Mouse (Mus musculus) embryonic fibroblast, embryonic 13.5 days (primary cell): Measurements from ENCODE around the gene Fam184a.

Source experiments
- CTCF ChIP-seq: IDR thresholded peaks from 2 replicates; pipeline ENCODE4 v1.5.1; 2011; ENCODE audit warnings: mild to moderate bottlenecking, control low read depth, low read length, moderate library complexity, borderline replicate concordance; ENCODE audit not compliant: insufficient read depth
- POLR2A ChIP-seq: IDR thresholded peaks from 2 replicates; pipeline ENCODE4 v1.6.1; 2011; ENCODE audit warnings: low read depth, mild to moderate bottlenecking, control low read depth, low read length, moderate library complexity

DNA sequence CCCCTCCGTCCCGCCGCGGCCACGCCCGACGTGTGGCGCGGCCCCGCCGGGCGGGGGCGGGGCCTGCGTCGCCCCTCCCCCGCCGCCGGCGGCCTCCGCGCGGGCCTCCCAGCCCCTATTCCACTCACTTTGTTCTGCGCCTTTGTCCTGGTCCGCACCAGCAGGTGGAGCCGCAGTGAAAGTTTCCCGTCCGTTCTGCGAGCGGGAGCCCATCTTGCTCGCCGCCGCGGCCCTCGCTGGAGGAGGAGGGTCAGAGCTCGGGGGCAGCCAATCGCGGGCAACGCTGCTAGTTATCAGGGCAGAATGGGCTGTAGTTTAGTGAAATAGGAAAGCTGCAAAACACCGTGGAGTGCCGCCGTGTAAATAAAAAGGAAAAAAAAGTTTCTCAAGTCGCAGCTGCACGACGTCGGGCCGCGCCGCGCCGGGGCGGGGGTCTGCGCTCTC is 154.2 kb downstream of the Fam184a start, which contains the start of gene Asf1a:
- peak; percentile 72 for TF ChIP-seq CTCF
- TF ChIP-seq POLR2A, result peak; percentile 78
